Mouse (Mus musculus) adrenal gland, postnatal 4 days (tissue): ENCODE measurements around the gene Ranbp17. TPM values are rescaled to one million over a fixed set of nuclear protein-coding genes. Genes with fewer than 3 reads are reported as not detected.
A peak's percentile ranks its signal among the peaks of the same experiment; 100 is the strongest.
"Not testable (repeated sequence)": the region's sequence is repeated elsewhere in the genome, so short reads cannot be mapped to it uniquely, and the experiment has no call there.

Experiments
- DNase-seq, 2 experiments: peaks; one replicate each; pipeline ENCODE4 v3.0.0; 2021 to 2022; ENCODE audit warnings: low spot score in 2 of 2, mixed read lengths in 2 of 2
- total RNA-seq, 2 experiments: library from RNA; stranded (reverse); gene quantifications; 2 replicates each; pipeline ENCODE4 v1.2.3; 2021

Gene Ranbp17
- total RNA-seq, 2 experiments from 2014 or later, result 10.8 to 12.3 TPM

DNA sequence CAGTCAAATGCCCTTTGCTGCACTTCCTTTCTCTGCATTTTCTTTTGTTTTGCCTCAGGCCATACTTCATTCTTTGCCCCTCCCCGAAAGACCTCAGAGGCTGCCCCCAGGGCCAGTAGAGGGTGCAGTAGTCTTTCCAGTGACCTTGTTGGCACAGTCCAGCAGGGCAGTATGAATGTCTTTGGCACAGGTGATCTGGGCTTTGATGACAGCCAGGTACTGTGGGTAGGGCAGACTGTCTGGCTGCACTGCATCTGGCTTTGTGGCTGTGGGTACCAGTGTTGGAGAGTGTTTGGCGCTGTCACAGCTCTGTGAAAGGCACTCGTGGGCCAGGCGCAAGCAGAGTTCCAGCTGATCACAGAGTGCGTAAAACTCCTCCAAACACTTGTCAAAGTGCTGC is 85.8 kb downstream of the Ranbp17 start:
- not testable (repeated sequence) for DNase-seq

GRCm38 (mm10) chr11:33422226-33422625 is 91.3 kb downstream of the Ranbp17 start:
- DNase-seq, result no peak

GRCm38 (mm10) chr11:33404651-33405050 is 108.9 kb downstream of the Ranbp17 start:
- no peak for DNase-seq

DNA sequence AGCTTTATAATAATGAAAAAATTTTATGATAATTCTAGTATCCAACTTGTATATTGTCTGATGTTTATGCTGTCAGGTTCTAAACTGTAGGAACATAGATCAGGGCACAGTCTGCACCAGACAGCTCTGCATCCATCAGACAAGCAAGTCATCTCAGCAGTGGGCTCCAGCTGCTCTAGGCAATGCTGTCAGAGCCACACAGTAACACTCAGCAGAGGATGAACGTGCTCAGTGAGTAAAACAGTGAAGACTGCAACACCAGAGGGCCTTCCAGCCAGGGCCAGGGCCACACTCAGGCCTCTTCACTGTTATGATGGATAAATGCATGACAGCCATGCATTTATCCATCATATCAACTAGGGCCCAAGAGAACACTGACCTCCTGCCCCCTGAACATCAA is 114.2 kb downstream of the Ranbp17 start:
- DNase-seq, result no peak

DNA sequence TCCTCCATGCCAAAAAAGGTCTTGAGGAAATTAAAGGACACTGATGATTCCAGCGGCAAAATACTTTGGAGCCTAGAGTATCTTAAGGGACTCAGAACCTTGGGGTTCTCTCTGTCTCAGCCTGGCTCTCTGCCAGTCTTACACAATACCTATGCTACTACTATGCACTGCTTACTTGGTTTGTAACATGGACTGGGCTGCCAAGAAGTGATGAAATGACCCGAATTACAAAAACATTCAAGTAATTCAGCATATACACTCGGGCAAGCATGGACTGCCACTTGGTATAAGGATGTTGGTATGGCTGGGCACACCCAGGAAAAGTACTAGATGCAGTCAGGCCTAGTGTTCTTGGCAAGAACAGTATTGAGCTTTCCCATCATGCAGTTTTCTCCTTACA is 114.8 kb downstream of the Ranbp17 start:
- DNase-seq, result no peak

DNA sequence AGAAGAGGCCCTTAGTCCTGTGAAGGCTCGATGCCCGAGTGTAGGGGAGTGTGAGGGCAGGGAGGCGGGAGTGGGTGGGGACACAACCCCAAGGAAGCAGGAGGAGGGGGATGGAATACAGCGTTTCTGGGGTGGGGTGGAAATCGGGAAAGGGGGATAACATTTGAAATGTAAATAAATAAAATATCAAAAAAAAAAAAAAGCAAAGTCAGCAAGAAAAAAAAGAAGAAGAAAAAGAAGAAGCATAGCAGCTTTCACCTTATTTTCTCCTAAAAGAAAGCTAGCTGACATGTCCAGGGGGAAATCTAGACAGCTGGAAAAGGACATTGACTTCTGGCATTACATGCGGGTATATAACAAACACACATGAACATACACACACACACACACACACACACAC is 117.3 kb downstream of the Ranbp17 start:
- DNase-seq, result no peak

- DNase-seq, result no peak
Measured at GRCm38 (mm10) chr11:33394093-33394492, 119.5 kb downstream of the Ranbp17 start.

DNA sequence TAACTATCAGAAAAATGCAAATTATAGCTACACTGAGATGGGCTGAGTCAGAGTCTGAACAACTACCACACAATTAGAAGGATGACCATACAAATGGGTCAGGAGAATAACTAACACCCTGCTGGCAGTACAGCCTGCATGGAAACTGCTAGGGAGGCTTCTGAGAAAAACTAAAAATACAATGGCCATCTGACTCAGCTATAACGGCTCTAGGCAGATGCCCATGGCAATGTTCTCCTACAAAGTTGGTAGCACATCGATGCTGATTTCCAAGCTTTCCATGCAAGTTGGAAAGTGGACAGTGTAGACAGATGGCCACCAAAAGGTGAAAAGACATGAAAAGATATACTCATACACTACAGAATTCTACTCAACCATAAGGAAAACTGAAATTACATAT is 124.9 kb downstream of the Ranbp17 start:
- no peak for DNase-seq

DNA sequence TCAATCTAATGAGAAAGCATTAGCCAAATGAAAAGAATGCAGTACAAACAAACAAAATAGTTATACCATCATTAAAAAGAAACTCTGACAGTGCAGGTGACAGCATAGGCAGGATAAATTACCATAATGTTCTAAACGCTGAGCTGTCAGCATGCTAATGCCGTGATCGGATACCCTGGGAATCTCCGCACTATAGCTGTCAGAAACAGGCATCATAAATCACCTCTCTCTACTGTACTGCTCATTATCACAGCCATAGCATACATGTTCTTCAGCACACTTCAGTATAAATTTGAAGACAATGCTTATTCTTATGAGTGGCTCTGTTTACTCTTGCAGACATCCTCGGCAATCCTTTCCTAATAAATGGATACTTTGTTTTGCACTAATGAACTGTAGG is 151.7 kb downstream of the Ranbp17 start:
- no peak for DNase-seq

GRCm38 (mm10) chr11:33349269-33349668 is 164.3 kb downstream of the Ranbp17 start:
- DNase-seq, result no peak

GRCm38 (mm10) chr11:33342061-33342460 is 171.5 kb downstream of the Ranbp17 start:
- DNase-seq, result no peak

GRCm38 (mm10) chr11:33336552-33337121 is 176.9 kb downstream of the Ranbp17 start:
- peak; percentile 7 to 12 for DNase-seq

DNA sequence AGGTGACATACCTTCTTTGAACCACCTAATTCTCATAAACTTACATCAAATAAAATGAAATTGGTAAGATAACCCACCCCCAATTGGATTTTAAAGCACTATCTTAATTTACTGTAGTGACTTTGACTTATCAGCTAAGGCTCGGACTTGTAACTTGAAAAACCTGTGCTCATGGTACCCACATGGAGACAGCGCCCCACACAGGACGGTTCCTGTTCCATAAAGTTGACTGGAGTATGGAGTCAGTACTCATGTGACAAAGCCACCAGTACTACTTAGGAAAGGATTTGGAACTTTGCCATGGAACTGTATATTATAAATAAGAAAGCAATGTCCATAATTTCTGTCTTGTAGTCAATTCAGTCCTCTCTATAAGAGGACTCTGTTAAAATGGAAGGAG is 177.9 kb downstream of the Ranbp17 start:
- no peak for DNase-seq

GRCm38 (mm10) chr11:33332137-33332536 is 181.4 kb downstream of the Ranbp17 start:
- DNase-seq, result no peak

- DNase-seq, result no peak
Measured at GRCm38 (mm10) chr11:33319006-33319611, 194.4 kb downstream of the Ranbp17 start.

DNA sequence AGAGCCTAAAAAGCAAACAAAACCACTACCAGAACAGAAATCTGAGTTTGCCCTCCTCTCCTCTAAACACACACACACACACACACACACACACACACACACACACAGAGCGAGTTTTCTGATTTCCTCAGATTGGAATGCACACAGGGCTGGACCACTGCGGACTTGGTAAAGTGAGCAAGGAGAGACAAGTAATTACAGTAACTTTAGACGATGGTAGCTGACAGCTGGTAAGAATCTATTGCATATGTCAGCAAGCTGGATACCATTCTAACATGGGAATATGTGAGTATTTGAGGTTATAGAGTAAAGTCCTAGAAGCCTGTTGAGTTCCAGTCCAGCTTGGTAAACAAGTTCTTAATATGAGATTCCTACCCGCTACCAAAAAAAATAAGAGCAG is 204.0 kb downstream of the Ranbp17 start:
- no peak for DNase-seq

DNA sequence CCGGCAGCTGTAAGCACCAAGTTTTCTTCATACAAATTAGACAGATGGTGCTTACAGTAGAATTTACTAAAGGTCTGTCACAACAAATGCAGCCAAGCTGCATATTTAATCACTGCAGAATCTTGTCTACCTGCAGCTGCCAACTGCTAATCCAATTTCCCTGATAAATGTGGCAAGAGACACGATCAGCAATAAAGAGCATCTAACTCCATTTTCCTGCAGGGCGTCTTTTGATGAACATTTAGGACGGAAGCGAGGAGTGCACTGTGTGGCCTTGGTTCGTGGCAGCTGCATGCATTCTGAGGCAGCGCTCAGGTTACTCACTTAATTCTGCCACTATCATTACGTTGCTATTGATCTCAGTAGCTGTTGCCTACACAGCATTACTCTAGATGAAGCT is 212.7 kb downstream of the Ranbp17 start:
- no peak for DNase-seq

DNA sequence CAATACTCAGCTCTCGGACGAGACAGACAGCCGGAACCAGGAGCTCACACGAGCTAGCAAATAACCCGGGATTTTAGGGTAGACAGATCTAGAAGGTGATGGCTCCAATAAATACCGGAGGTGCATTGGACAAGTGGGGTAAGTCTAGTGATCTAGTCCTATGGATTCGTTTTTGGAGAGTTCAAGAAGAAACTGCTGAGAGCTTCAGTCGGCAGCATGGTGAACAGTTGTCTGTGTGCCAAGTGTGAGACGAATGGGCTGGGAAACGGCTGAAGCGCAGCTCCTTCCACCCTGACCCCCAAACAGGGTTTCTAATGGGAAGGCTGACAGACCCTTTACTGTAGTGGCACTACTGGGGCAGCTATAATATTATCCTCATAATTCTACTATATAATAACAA is 214.2 kb downstream of the Ranbp17 start:
- DNase-seq, result no peak

DNA sequence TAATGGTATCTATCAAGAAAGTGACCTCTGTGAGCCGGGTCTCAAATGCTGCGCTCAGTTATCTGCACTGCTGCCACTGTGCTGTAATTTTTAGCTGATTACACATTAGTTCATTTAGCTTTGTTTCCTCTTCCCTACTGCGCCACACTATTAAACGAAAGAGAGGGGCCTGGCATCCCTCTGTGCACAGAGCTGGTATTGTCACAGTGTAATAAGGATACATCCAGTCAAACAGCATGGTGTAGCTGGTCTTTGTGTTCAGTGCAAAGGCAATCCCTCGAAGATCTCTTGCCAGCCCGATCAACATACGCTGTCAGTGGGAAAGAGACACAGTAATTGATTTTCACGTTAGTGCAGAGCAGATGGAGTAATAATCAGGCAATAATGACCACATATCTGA is 216.4 kb downstream of the Ranbp17 start:
- no peak for DNase-seq

DNA sequence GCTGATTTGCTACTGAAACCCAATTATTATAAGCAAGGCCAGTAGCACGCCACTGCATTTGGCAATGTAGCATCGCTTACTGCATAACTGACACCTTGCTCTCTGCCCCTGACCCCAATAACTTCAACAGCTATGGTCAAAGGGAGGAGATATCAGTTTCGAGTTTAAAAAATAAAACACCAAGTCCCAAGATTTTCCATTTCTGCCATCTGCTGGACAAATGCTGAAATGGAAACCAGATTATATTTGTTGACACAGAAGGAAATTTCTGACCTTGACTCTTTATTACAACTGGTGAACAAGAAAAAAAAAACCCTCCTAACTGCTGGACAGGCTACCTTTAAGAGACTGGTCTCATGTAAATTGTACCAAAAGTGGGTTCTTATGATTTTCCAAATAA is 218.1 kb downstream of the Ranbp17 start:
- no peak for DNase-seq

DNA sequence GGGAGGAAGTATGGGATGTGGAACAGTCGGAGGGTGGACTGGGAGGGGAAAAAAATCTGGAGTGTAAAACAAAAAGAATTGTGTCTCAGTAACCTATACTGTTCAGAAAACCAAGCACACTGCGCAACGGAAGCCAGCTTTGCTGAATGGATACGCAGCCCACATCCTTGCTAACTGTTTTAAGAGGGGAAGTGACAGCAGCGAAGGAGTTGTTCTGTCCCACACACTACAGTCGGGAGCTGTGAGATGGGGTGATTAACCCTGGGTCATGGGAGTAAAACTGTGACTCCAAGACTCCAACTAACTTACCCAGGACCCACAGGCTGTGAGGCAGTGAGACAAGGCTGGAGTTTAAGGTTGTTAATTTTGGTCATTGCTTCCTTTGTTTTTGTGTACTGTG is 219.5 kb downstream of the Ranbp17 start:
- no peak for DNase-seq

- no peak for DNase-seq
Measured at GRCm38 (mm10) chr11:33278571-33278970, 235.0 kb downstream of the Ranbp17 start.

GRCm38 (mm10) chr11:33276637-33277036 is 236.9 kb downstream of the Ranbp17 start, which contains the start of gene Gm12117:
Gene Gm12117 (minus strand): TSS chr11:33276737.
- no peak for DNase-seq
